Mouse (Mus musculus) left cerebral cortex, adult 18-20 months (tissue): ENCODE data around the gene Gm21118. TPM values are rescaled to one million over a fixed set of nuclear protein-coding genes. Genes with fewer than 3 reads are reported as not detected.
"Not testable (repeated sequence)": the region's sequence is repeated elsewhere in the genome, so short reads cannot be mapped to it uniquely, and the experiment has no call there.

ENCODE experiments used
- DNase-seq, 2 experiments: peaks; one replicate each; pipeline ENCODE4 v3.0.0; 2021 to 2022; ENCODE audit warnings: low spot score in 2 of 2, mixed read lengths in 1 of 2
- long read RNA-seq, 2 experiments: library from polyadenylated mRNA; stranded (forward); transcript quantifications; one replicate each; pipeline ENCODE4 v2.0.0; 2021
- total RNA-seq, 2 experiments: library from RNA; stranded (reverse); gene quantifications; 2 replicates each; pipeline ENCODE4 v1.2.3; 2021

Gm21118 gene
- not detected for total RNA-seq
- long read RNA-seq, experiment 1, result 0 reads
- long read RNA-seq, experiment 2, result 0 reads

DNA sequence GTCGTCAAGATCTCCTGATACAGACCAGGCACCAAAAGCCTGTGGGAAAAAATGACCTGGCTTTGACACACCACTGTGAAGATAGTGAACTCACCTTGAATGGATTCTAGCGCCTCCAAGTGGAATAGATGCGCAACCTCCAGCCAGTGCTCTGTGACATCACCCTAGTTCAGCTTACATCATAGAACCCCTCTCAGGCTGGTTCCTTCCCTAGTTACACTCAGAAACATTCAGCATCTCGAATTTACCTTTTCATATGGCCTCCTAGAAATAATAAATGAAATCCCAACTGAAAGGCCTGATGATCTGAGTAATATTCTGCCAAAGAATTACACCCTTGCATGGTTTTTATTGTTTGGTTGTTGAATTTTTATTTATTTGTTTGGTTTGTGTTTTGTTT lies at the start of gene Gm21118:
TSS of gene Gm21118 (minus strand) at position 101 of the 400 bp plus-strand sequence.
- not testable (repeated sequence) for DNase-seq

DNA sequence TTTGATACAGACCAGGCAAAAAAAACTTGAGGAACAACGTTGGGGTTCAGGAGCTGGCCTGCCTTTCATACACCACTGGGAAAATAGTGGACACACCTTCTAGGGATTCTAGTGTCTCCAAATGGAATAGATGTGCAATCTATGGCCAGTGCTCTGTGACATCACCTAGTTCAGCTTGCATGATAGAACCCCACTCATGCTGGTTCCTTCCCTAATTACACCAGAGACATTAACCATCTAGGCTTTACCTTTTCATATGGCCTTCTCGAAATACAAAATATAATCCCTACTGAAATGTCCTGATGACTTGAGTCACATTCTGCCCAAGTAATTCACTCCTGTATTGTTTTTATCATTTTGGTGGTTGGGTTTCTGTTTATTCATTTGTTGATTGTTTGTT lies 29.7 kb upstream of the Gm21118 start, which contains the start of the genes Gm29423 and Gm29644:
TSS of gene Gm29423 (minus strand) at position 101 of the 400 bp plus-strand sequence.
TSS of gene Gm29644 (minus strand) at position 157 of the 400 bp plus-strand sequence.
- not testable (repeated sequence) for DNase-seq

Other genes with a start within 250 kb of the Gm21118 start
- gene Gm29423, start 29.6 kb upstream of the Gm21118 start, total RNA-seq, result not detected
- not detected for gene Gm29644, start 29.7 kb upstream of the Gm21118 start, total RNA-seq
- not detected for gene Gm20888, start 168.2 kb upstream of the Gm21118 start, total RNA-seq